Mouse (Mus musculus): ENCODE results near the gene Uso1. TPM values are rescaled to one million over a fixed set of nuclear protein-coding genes. Genes with fewer than 3 reads are reported as not detected.
"Not testable (repeated sequence)": the region's sequence is repeated elsewhere in the genome, so short reads cannot be mapped to it uniquely, and the experiment has no call there.

The Uso1 gene
- polyA plus RNA-seq, 1 experiment from 2014 or later: 61.5 TPM

GRCm38 (mm10) chr5:92195716-92196115 lies 58.0 kb downstream of the Uso1 start:
- not testable (repeated sequence) for H3K27me3 ChIP-seq (replicated peaks; ENCODE audit: control insufficient read depth, insufficient read depth, low read length); H3K4me3 ChIP-seq (ENCODE audit: low read depth, low read length); ATAC-seq; H3K4me1 ChIP-seq (replicated peaks; ENCODE audit: control insufficient read depth, insufficient read depth, low read length); H3K4me2 ChIP-seq (replicated peaks; ENCODE audit: low read depth); H3K9ac ChIP-seq (ENCODE audit: low read depth, low read length); H3K9me3 ChIP-seq (ENCODE audit: control insufficient read depth); H3K27ac ChIP-seq (ENCODE audit: low read depth, low read length)
- 44% methylated on average over 2 of the region's 2 CpGs for WGBS
- TF ChIP-seq CTCF (IDR thresholded peaks at IDR 0.05; ENCODE audit: low read depth): peak; percentile 81
- peaks cover 83% of the 10 kb centered on the region for H3K36me3 ChIP-seq (ENCODE audit: control insufficient read depth, insufficient read depth)

GRCm38 (mm10) chr5:92196895-92197811 lies 59.4 kb downstream of the Uso1 start:
- Histone ChIP-seq H3K27me3 (replicated peaks; ENCODE audit: control insufficient read depth, insufficient read depth, low read length) (no peaks in the 10 kb centered on the region), H3K27ac (ENCODE audit: low read depth, low read length) (no peak overlapping the region), H3K4me3 (ENCODE audit: low read depth, low read length) (no peak overlapping the region), H3K9me3 (ENCODE audit: control insufficient read depth) (no peaks in the 10 kb centered on the region), H3K36me3 (ENCODE audit: control insufficient read depth, insufficient read depth) (peaks cover 92% of the 10 kb centered on the region), H3K4me2 (replicated peaks; ENCODE audit: low read depth) (no peak overlapping the region), H3K4me1 (replicated peaks; ENCODE audit: control insufficient read depth, insufficient read depth, low read length) (no peaks in the 10 kb centered on the region), H3K9ac (ENCODE audit: low read depth, low read length) (no peak overlapping the region)
- no peak for TF ChIP-seq CTCF (IDR thresholded peaks at IDR 0.05; ENCODE audit: low read depth)
- WGBS: 83% methylated on average over 15 of the region's 15 CpGs
- no peak for ATAC-seq

GRCm38 (mm10) chr5:92198266-92198665 lies 60.5 kb downstream of the Uso1 start:
- Histone ChIP-seq H3K9ac (ENCODE audit: low read depth, low read length) (no peak overlapping the region), H3K9me3 (ENCODE audit: control insufficient read depth) (no peaks in the 10 kb centered on the region), H3K4me3 (ENCODE audit: low read depth, low read length) (no peak overlapping the region), H3K4me1 (replicated peaks; ENCODE audit: control insufficient read depth, insufficient read depth, low read length) (no peaks in the 10 kb centered on the region), H3K27ac (ENCODE audit: low read depth, low read length) (no peak overlapping the region), H3K27me3 (replicated peaks; ENCODE audit: control insufficient read depth, insufficient read depth, low read length) (no peaks in the 10 kb centered on the region), H3K36me3 (ENCODE audit: control insufficient read depth, insufficient read depth) (peaks cover 90% of the 10 kb centered on the region), H3K4me2 (replicated peaks; ENCODE audit: low read depth) (no peak overlapping the region)
- 77% methylated on average over 8 of the region's 8 CpGs for WGBS
- ATAC-seq: no peak
- TF ChIP-seq CTCF (IDR thresholded peaks at IDR 0.05; ENCODE audit: low read depth): no peak

GRCm38 (mm10) chr5:92204162-92205036 lies 66.7 kb downstream of the Uso1 start:
- Histone ChIP-seq H3K4me3 (ENCODE audit: low read depth, low read length) (no peak overlapping the region), H3K36me3 (ENCODE audit: control insufficient read depth, insufficient read depth) (peaks cover 35% of the 10 kb centered on the region), H3K9me3 (ENCODE audit: control insufficient read depth) (no peaks in the 10 kb centered on the region), H3K4me1 (replicated peaks; ENCODE audit: control insufficient read depth, insufficient read depth, low read length) (peaks cover 5% of the 10 kb centered on the region; the same call in 1 of the 2 replicates), H3K27me3 (replicated peaks; ENCODE audit: control insufficient read depth, insufficient read depth, low read length) (no peaks in the 10 kb centered on the region), H3K9ac (ENCODE audit: low read depth, low read length) (no peak overlapping the region), H3K4me2 (replicated peaks; ENCODE audit: low read depth) (peak overlapping the region; percentile 37), H3K27ac (ENCODE audit: low read depth, low read length) (peak overlapping the region; percentile 68)
- TF ChIP-seq CTCF (IDR thresholded peaks at IDR 0.05; ENCODE audit: low read depth): no peak
- peak; percentile 94 for ATAC-seq
- WGBS: 37% methylated on average over 6 of the region's 6 CpGs

GRCm38 (mm10) chr5:92205184-92205583 lies 67.4 kb downstream of the Uso1 start:
- H3K9ac ChIP-seq (ENCODE audit: low read depth, low read length): no peak overlapping the region
- no peaks in the 10 kb centered on the region for H3K27me3 ChIP-seq (replicated peaks; ENCODE audit: control insufficient read depth, insufficient read depth, low read length)
- peak overlapping the region; percentile 46 for H3K27ac ChIP-seq (ENCODE audit: low read depth, low read length)
- no peaks in the 10 kb centered on the region for H3K9me3 ChIP-seq (ENCODE audit: control insufficient read depth)
- 43% methylated on average over 7 of the region's 7 CpGs for WGBS
- H3K36me3 ChIP-seq (ENCODE audit: control insufficient read depth, insufficient read depth): peaks cover 27% of the 10 kb centered on the region
- peaks cover 5% of the 10 kb centered on the region; the same call in 1 of the 2 replicates for H3K4me1 ChIP-seq (replicated peaks; ENCODE audit: control insufficient read depth, insufficient read depth, low read length)
- TF ChIP-seq CTCF (IDR thresholded peaks at IDR 0.05; ENCODE audit: low read depth): no peak
- ATAC-seq: peak; percentile 35; the same call in 1 of the 2 replicates
- no peak overlapping the region for H3K4me2 ChIP-seq (replicated peaks; ENCODE audit: low read depth)
- H3K4me3 ChIP-seq (ENCODE audit: low read depth, low read length): no peak overlapping the region

GRCm38 (mm10) chr5:92205706-92206105 lies 68.0 kb downstream of the Uso1 start:
- Histone ChIP-seq H3K9ac (ENCODE audit: low read depth, low read length) (no peak overlapping the region), H3K27me3 (replicated peaks; ENCODE audit: control insufficient read depth, insufficient read depth, low read length) (no peaks in the 10 kb centered on the region), H3K27ac (ENCODE audit: low read depth, low read length) (peak overlapping the region; percentile 46), H3K4me1 (replicated peaks; ENCODE audit: control insufficient read depth, insufficient read depth, low read length) (peaks cover 5% of the 10 kb centered on the region; the same call in 1 of the 2 replicates), H3K9me3 (ENCODE audit: control insufficient read depth) (no peaks in the 10 kb centered on the region), H3K4me2 (replicated peaks; ENCODE audit: low read depth) (no peak overlapping the region; the same call in 1 of the 2 replicates), H3K36me3 (ENCODE audit: control insufficient read depth, insufficient read depth) (peaks cover 23% of the 10 kb centered on the region), H3K4me3 (ENCODE audit: low read depth, low read length) (no peak overlapping the region)
- no peak for ATAC-seq
- 67% methylated on average over 5 of the region's 5 CpGs for WGBS
- no peak for TF ChIP-seq CTCF (IDR thresholded peaks at IDR 0.05; ENCODE audit: low read depth)
